Mouse (Mus musculus): ENCODE data around the gene Gm2a. TPM values are rescaled to one million over a fixed set of nuclear protein-coding genes. Genes with fewer than 3 reads are reported as not detected.

Gene Gm2a
- total RNA-seq (2014; fragmentation: Nextera tagmentation) (6.2 and 8.6 TPM in 2 replicates), total RNA-seq (2017) (9.0 and 16.7 TPM in 2 replicates)

GRCm38 (mm10) chr11:55097463-55098188 is at the start of gene Gm2a:
Gm2a (plus strand) TSS chr11:55098115.
- peak; percentile 97 for ATAC-seq (replicated peaks; ENCODE audit: low FRiP score, low TSS enrichment, poor library complexity, severe bottlenecking)

GRCm38 (mm10) chr11:55050837-55051510 is 46.9 kb upstream of the Gm2a start:
- ATAC-seq (replicated peaks; ENCODE audit: low FRiP score, low TSS enrichment, poor library complexity, severe bottlenecking): no peak

GRCm38 (mm10) chr11:55057511-55057910 is 40.4 kb upstream of the Gm2a start:
- no peak for ATAC-seq (replicated peaks; ENCODE audit: low FRiP score, low TSS enrichment, poor library complexity, severe bottlenecking)

GRCm38 (mm10) chr11:55060802-55061201 is 37.1 kb upstream of the Gm2a start:
- no peak for ATAC-seq (replicated peaks; ENCODE audit: low FRiP score, low TSS enrichment, poor library complexity, severe bottlenecking)

GRCm38 (mm10) chr11:55062856-55063255 is 35.1 kb upstream of the Gm2a start:
- no peak for ATAC-seq (replicated peaks; ENCODE audit: low FRiP score, low TSS enrichment, poor library complexity, severe bottlenecking)

GRCm38 (mm10) chr11:55066921-55067320 is 31.0 kb upstream of the Gm2a start:
- ATAC-seq (replicated peaks; ENCODE audit: low FRiP score, low TSS enrichment, poor library complexity, severe bottlenecking): 0 out of 2 replicates have a peak, but pooled peaks have one; percentile 30

GRCm38 (mm10) chr11:55069023-55069422 is 28.9 kb upstream of the Gm2a start:
- ATAC-seq (replicated peaks; ENCODE audit: low FRiP score, low TSS enrichment, poor library complexity, severe bottlenecking): no peak

- no peak for ATAC-seq (replicated peaks; ENCODE audit: low FRiP score, low TSS enrichment, poor library complexity, severe bottlenecking)
These were observed 26.6 kb upstream of the Gm2a start for GRCm38 (mm10) chr11:55071344-55071743.

- no peak for ATAC-seq (replicated peaks; ENCODE audit: low FRiP score, low TSS enrichment, poor library complexity, severe bottlenecking)
These were observed 25.4 kb upstream of the Gm2a start for GRCm38 (mm10) chr11:55072467-55072866.

GRCm38 (mm10) chr11:55073191-55073590 is 24.7 kb upstream of the Gm2a start:
- ATAC-seq (replicated peaks; ENCODE audit: low FRiP score, low TSS enrichment, poor library complexity, severe bottlenecking): no peak

- ATAC-seq (replicated peaks; ENCODE audit: low FRiP score, low TSS enrichment, poor library complexity, severe bottlenecking): no peak
These were observed 22.3 kb upstream of the Gm2a start for GRCm38 (mm10) chr11:55075602-55076001.

GRCm38 (mm10) chr11:55076234-55076633 is 21.7 kb upstream of the Gm2a start:
- no peak for ATAC-seq (replicated peaks; ENCODE audit: low FRiP score, low TSS enrichment, poor library complexity, severe bottlenecking)

- ATAC-seq (replicated peaks; ENCODE audit: low FRiP score, low TSS enrichment, poor library complexity, severe bottlenecking): peak; percentile 89
These were observed 20.3 kb upstream of the Gm2a start, which contains the start of gene Ccdc69 for GRCm38 (mm10) chr11:55077331-55078231. Ccdc69 (minus strand) TSS chr11:55078131.

- ATAC-seq (replicated peaks; ENCODE audit: low FRiP score, low TSS enrichment, poor library complexity, severe bottlenecking): 0 out of 2 replicates have a peak, but pooled peaks have one; percentile 17
These were observed 19.4 kb upstream of the Gm2a start for GRCm38 (mm10) chr11:55078502-55078901.

GRCm38 (mm10) chr11:55079180-55079579 is 18.7 kb upstream of the Gm2a start:
- ATAC-seq (replicated peaks; ENCODE audit: low FRiP score, low TSS enrichment, poor library complexity, severe bottlenecking): no peak

GRCm38 (mm10) chr11:55081206-55081605 is 16.7 kb upstream of the Gm2a start:
- no peak for ATAC-seq (replicated peaks; ENCODE audit: low FRiP score, low TSS enrichment, poor library complexity, severe bottlenecking)

- ATAC-seq (replicated peaks; ENCODE audit: low FRiP score, low TSS enrichment, poor library complexity, severe bottlenecking): no peak
These were observed 13.3 kb upstream of the Gm2a start for GRCm38 (mm10) chr11:55084629-55085028.

GRCm38 (mm10) chr11:55085396-55085795 is 12.5 kb upstream of the Gm2a start:
- ATAC-seq (replicated peaks; ENCODE audit: low FRiP score, low TSS enrichment, poor library complexity, severe bottlenecking): no peak

GRCm38 (mm10) chr11:55087006-55087405 is 10.9 kb upstream of the Gm2a start:
- peak; percentile 85 for ATAC-seq (replicated peaks; ENCODE audit: low FRiP score, low TSS enrichment, poor library complexity, severe bottlenecking)

GRCm38 (mm10) chr11:55089892-55090291 is 8.0 kb upstream of the Gm2a start:
- no peak for ATAC-seq (replicated peaks; ENCODE audit: low FRiP score, low TSS enrichment, poor library complexity, severe bottlenecking)
